Mouse (Mus musculus) hindbrain, embryonic 14.5 days (tissue): ENCODE results near the gene Sidt2. TPM values are rescaled to one million over a fixed set of nuclear protein-coding genes. Genes with fewer than 3 reads are reported as not detected.

Source experiments
- ATAC-seq: fragments of 200-750 bp; cut with Nextera tagmentation; 2 replicates; pipeline ENCODE4 v1.8.0; 2017; ENCODE audit warnings: moderate number of reproducible peaks, mild to moderate bottlenecking, moderate TSS enrichment, moderate library complexity; ENCODE audit not compliant: low FRiP score
- DNase-seq: peaks from one replicate; pipeline ENCODE4 v3.0.0-alpha.2; 2015; ENCODE audit warnings: low spot score
- H3K27ac ChIP-seq: fragments of 300-500 bp; sonication (generic); 2 replicates; pipeline ENCODE4 v1.5.1; 2014; ENCODE audit warnings: mild to moderate bottlenecking, moderate library complexity
- H3K27me3 ChIP-seq: fragments of 300-500 bp; sonication (generic); 2 replicates; pipeline ENCODE4 v1.6.1; 2014; ENCODE audit warnings: mild to moderate bottlenecking, low read length, mixed read lengths; ENCODE audit not compliant: control insufficient read depth, insufficient read depth
- H3K36me3 ChIP-seq: fragments of 300-500 bp; sonication (generic); replicated peaks from 2 replicates; pipeline ENCODE4 v1.6.1; 2014; ENCODE audit not compliant: control insufficient read depth, insufficient read depth
- H3K4me1 ChIP-seq: fragments of 300-500 bp; sonication (generic); replicated peaks from 2 replicates; pipeline ENCODE4 v1.6.1; 2014; ENCODE audit warnings: antibody characterized with exemption, low read length, mixed read lengths; ENCODE audit not compliant: control insufficient read depth, insufficient read depth
- H3K4me2 ChIP-seq: fragments of 300-500 bp; sonication (generic); replicated peaks from 2 replicates; pipeline ENCODE4 v1.6.1; 2014; ENCODE audit warnings: mild to moderate bottlenecking, moderate library complexity
- H3K4me3 ChIP-seq: fragments of 300-500 bp; sonication (generic); replicated peaks from 2 replicates; pipeline ENCODE4 v1.5.1; 2014; ENCODE audit warnings: mild to moderate bottlenecking, low read length
- H3K9ac ChIP-seq: fragments of 300-500 bp; sonication (generic); 2 replicates; pipeline ENCODE4 v1.6.1; 2014
- H3K9me3 ChIP-seq: fragments of 300-500 bp; sonication (generic); 2 replicates; pipeline ENCODE4 v1.6.1; 2016; ENCODE audit warnings: low read length; ENCODE audit not compliant: control insufficient read depth
- WGBS: fragments of 180-500 bp; shearing (Covaris S2); extraction: QIAGEN DNeasy Blood & Tissue Kit; methylation state at CpG from one replicate; pipeline ENCODE4 v1.1.7; 2014; 5-methylcytosine and 5-hydroxymethylcytosine counted together
- polyA plus RNA-seq: library from polyadenylated mRNA; unstranded; fragments of >200 nt; fragmentation: Nextera tagmentation; extraction: Ambion mirVana; gene quantifications from 2 replicates; pipeline ENCODE4 v1.2.1, GENCODE M21; 2014

Gene Sidt2
- polyA plus RNA-seq, 1 experiment from 2014 or later = 48.9 TPM

DNA sequence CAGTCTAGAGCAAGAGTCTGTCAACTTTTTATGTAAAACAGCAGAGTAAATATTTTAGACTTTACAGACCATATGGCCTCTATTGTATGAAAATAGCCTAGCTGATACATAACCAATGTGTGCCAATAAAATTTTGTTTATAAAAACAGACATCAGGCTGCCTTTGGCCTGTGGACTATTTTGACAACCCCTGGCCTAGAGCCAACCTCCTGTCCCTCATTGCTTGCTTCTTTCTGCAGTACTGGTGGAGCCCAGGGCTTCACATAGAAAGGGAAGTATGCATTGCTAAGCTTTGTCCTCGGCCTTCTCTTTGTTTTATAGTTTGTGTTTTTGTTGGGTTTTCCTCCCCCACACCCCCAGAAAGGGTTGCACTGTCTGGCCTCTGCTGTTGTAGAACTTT is 23.1 kb downstream of the Sidt2 start:
- Histone ChIP-seq H3K4me2 (no peak overlapping the region), H3K4me3 (no peak overlapping the region), H3K4me1 (no peaks in the 10 kb centered on the region), H3K27me3 (no peaks in the 10 kb centered on the region), H3K9me3 (no peaks in the 10 kb centered on the region), H3K27ac (no peak overlapping the region), H3K9ac (no peak overlapping the region), H3K36me3 (peaks cover 45% of the 10 kb centered on the region)
- ATAC-seq = no peak
- no peak for DNase-seq
- 58% methylated on average over 1 of the region's 1 CpGs for WGBS

DNA sequence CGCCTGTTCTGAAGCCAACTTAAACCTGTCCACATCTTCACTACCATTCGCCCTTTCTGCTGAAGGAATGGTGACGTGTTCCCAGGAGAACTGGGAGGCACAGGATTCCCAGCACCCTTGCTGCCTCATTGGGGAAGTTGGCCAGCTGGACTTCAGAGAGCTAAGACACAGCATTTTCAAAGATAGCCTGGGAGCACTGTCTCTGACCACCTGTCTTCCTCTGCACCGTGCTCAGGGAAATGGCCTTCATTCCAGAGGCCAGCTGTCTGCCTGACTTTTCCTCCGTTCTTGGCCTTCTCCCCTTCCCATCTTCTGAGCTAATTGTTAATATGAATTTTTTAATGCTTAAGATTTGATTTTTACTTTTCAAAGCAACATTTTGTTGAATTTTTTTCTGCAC is 25.8 kb downstream of the Sidt2 start:
- Histone ChIP-seq H3K27me3 (no peaks in the 10 kb centered on the region), H3K4me3 (no peak overlapping the region), H3K27ac (no peak overlapping the region), H3K9me3 (no peaks in the 10 kb centered on the region), H3K4me1 (no peaks in the 10 kb centered on the region), H3K36me3 (peaks cover 67% of the 10 kb centered on the region), H3K4me2 (no peak overlapping the region), H3K9ac (no peak overlapping the region)
- WGBS = 92% methylated on average over 5 of the region's 5 CpGs
- DNase-seq (no peak), ATAC-seq (no peak)

GRCm38 (mm10) chr9:45919895-45920294 is 35.2 kb downstream of the Sidt2 start:
- Histone ChIP-seq H3K4me2 (no peak overlapping the region), H3K27me3 (no peaks in the 10 kb centered on the region), H3K4me1 (peaks cover 8% of the 10 kb centered on the region; the same call in 1 of the 2 replicates), H3K27ac (no peak overlapping the region), H3K36me3 (peaks cover 91% of the 10 kb centered on the region), H3K4me3 (no peak overlapping the region), H3K9me3 (no peaks in the 10 kb centered on the region), H3K9ac (no peak overlapping the region)
- WGBS = 72% methylated on average over 1 of the region's 1 CpGs
- ATAC-seq = no peak
- DNase-seq = no peak

DNA sequence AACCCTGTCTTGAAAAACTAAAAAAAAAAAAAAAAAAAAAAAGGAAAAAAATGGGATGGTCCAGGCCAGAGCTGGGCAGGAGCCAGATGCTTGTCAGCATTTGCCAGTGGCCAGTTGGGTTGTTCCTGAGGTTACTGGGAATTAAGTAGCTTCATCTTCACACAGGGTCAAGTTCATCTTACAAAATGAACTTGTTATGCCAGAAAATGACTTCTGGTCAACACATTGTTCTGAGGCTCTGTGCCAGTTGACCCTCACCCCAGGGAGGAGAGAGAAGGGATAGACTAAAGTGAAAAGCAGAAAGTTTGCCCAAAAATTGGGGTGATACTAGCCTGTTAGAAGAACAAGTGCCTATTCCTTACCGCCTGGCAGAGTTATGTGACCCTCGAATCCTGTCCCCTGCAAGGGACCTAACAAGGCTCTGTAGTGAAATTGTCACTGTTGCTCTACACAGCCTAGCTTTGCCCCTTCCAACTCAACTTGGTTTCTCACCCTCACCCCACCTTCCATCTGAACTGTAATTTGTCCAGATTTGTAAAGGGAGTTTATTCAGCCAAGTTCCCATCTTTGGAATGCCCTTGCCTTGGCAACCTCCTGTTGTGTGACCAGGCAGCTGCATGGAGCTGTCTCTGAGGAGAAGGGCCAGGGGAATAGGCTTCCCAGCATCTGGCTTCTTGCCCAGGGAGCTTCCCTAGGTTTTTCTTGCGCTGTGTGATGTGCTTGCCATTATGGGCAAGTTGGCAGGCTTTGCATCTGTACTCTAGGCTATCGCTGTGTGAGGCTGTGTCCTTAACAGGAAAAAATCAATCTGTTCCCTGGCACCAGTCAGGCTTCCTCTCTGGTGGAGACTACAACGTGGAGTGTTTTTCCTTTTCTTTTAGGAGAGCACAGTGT is 37.8 kb downstream of the Sidt2 start:
- WGBS = 73% methylated on average over 5 of the region's 5 CpGs
- DNase-seq = peak; percentile 74
- no peaks in the 10 kb centered on the region for H3K9me3 ChIP-seq
- H3K4me2 ChIP-seq = no peak overlapping the region
- H3K9ac ChIP-seq = no peak overlapping the region
- ATAC-seq = peak; percentile 86; the same call in 1 of the 2 replicates
- H3K36me3 ChIP-seq = peaks cover 95% of the 10 kb centered on the region
- H3K27ac ChIP-seq = 0 out of 2 replicates have a peak overlapping the region, but pooled peaks have one; percentile 43
- H3K27me3 ChIP-seq = no peaks in the 10 kb centered on the region
- H3K4me3 ChIP-seq = no peak overlapping the region
- peaks cover 8% of the 10 kb centered on the region; the same call in 1 of the 2 replicates for H3K4me1 ChIP-seq

- no peak for DNase-seq
- no peaks in the 10 kb centered on the region for H3K9me3 ChIP-seq
- H3K4me3 ChIP-seq = no peak overlapping the region
- H3K4me2 ChIP-seq = no peak overlapping the region
- H3K4me1 ChIP-seq = peaks cover 8% of the 10 kb centered on the region; the same call in 1 of the 2 replicates
- 98% methylated on average over 2 of the region's 2 CpGs for WGBS
- no peak overlapping the region for H3K27ac ChIP-seq
- no peak for ATAC-seq
- no peaks in the 10 kb centered on the region for H3K27me3 ChIP-seq
- H3K36me3 ChIP-seq = peaks cover 98% of the 10 kb centered on the region
- no peak overlapping the region for H3K9ac ChIP-seq
Measured at GRCm38 (mm10) chr9:45915659-45916058, 39.4 kb downstream of the Sidt2 start.

DNA sequence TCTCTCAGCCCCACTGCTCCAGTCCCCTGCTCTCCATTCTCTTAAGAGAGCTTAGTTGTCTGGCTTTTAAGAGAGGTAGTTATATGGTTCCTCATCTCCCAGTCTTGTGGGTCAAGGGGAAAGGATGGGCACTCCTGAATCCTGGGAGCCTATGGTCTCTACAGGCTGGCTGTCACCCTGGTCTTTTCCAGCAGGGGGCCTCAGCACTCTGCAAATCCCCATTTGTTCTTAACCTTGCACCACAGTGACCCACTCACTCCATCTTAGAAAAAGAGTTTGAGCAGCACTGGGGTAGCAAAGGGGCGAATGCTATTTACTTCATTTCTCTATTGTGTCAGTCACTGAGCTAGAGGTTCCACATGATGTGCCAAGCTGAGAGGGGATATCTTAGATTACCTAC is 43.4 kb downstream of the Sidt2 start:
- peak; percentile 44 for DNase-seq
- no peaks in the 10 kb centered on the region for H3K9me3 ChIP-seq
- 64% methylated on average over 1 of the region's 1 CpGs for WGBS
- H3K27ac ChIP-seq = no peak overlapping the region
- H3K9ac ChIP-seq = no peak overlapping the region
- peaks cover 11% of the 10 kb centered on the region for H3K4me1 ChIP-seq
- H3K4me2 ChIP-seq = no peak overlapping the region
- H3K4me3 ChIP-seq = no peak overlapping the region
- no peaks in the 10 kb centered on the region for H3K27me3 ChIP-seq
- ATAC-seq = no peak
- H3K36me3 ChIP-seq = peaks cover 80% of the 10 kb centered on the region

DNA sequence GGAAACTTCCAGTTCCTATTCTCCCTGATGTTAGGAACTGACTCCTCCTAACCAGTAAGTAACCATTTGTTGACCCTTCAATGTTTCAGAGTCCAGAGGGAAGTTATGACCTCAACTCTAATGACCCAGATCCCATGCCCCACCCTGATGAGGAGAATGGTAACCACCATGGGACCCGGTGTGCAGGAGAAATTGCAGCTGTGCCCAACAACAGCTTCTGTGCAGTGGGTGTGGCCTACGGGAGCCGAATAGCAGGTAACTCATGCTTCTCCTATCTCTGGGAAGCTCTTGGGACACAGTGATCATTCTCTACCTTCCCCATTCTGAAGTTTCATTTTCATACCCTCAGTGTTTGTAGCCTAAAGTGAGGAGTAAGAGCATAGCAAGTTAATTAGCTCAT is 44.1 kb downstream of the Sidt2 start:
- ATAC-seq (no peak), DNase-seq (no peak)
- H3K4me2 ChIP-seq = no peak overlapping the region
- peaks cover 11% of the 10 kb centered on the region for H3K4me1 ChIP-seq
- H3K4me3 ChIP-seq = no peak overlapping the region
- 97% methylated on average over 3 of the region's 3 CpGs for WGBS
- no peak overlapping the region for H3K27ac ChIP-seq
- H3K36me3 ChIP-seq = peaks cover 73% of the 10 kb centered on the region
- H3K9ac ChIP-seq = no peak overlapping the region
- H3K27me3 ChIP-seq = no peaks in the 10 kb centered on the region
- no peaks in the 10 kb centered on the region for H3K9me3 ChIP-seq

DNA sequence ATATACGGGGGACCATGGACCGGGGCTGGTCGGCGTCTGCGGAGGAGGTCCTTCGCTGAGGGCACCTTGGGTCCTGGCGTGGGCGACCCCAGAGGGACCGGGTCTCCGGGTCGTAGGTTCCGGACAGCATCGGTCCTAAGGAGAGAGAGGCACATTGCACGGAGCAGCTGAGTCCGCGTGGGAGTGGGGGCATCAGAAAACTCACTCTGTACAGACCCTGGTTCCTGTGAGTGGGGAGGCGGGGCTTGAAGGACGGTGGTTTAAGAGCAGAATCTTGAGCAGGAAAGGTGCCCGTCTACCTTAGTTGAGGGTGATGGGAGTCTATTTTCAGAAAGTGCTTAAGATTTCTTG is 48.0 kb downstream of the Sidt2 start:
- H3K4me3 ChIP-seq = peak overlapping the region; percentile 80
- no peaks in the 10 kb centered on the region for H3K9me3 ChIP-seq
- WGBS = 0% methylated on average over 19 of the region's 19 CpGs
- H3K9ac ChIP-seq = peak overlapping the region; percentile 91
- peaks cover 27% of the 10 kb centered on the region for H3K4me1 ChIP-seq
- peak overlapping the region; percentile 84 for H3K4me2 ChIP-seq
- DNase-seq (no peak), ATAC-seq (no peak)
- peak overlapping the region; percentile 96 for H3K27ac ChIP-seq
- H3K36me3 ChIP-seq = peaks cover 47% of the 10 kb centered on the region
- no peaks in the 10 kb centered on the region for H3K27me3 ChIP-seq

DNA sequence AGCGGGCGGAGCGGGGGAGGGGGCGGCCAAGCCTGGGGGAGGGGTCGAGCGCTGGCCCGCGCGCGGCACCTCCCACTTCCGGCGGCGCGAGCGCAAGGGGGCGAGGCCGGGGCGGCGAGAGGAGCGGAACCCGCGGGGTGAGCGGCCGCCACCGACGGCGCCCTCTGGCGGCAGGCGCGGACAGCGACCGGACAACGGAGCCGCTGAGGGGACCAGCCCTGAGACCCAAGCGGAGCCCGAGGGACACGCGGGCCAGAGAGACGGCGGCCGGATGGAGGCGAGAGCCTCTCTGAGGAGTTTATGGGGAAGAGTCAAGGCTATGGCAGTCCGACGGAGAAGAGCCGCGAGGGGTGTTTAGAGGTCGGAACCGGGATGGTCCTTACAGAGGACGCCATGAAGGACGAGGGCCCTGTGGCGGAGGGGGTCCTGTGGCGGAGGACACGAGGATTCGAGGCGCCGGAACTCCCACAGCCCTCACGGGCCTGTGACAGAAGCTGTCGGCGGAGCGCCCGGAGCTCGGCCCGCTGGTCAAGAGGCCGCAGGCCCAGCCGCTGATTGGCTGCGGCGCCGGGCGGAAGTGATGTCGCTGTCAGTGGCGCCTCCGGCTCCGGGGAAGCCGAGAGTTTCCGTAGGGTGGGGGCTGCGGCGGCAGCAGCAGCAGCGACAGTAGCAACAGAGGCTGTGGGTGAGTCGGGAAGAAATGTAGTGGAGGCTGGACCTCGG is 48.5 kb downstream of the Sidt2 start, which contains the start of the genes Pcsk7 and Rnf214:
Gene Pcsk7, plus strand, starts transcription at position 143 of the 723 bp plus-strand sequence.
Gene Rnf214, minus strand, starts transcription at position 557 of the 723 bp plus-strand sequence.
- WGBS = under 1% methylated on average over 75 of the region's 80 CpGs
- Histone ChIP-seq H3K9me3 (no peaks in the 10 kb centered on the region), H3K27me3 (no peaks in the 10 kb centered on the region), H3K4me1 (peaks cover 27% of the 10 kb centered on the region), H3K9ac (peak within 1 kb of the TSS; percentile 91), H3K4me3 (peak within 1 kb of the TSS; percentile 80), H3K4me2 (peak within 1 kb of the TSS; percentile 84), H3K36me3 (peaks cover 47% of the 10 kb centered on the region), H3K27ac (peak within 1 kb of the TSS; percentile 96)
- ATAC-seq (peak; percentile 92), DNase-seq (peak; percentile 94)
